Mouse (Mus musculus) ES-E14 (cell line): ENCODE measurements around the gene Gpatch3.

ENCODE experiments used
- HCFC1 ChIP-seq: IDR thresholded peaks from 2 replicates; pipeline ENCODE4 v1.6.1; 2012; ENCODE audit warnings: low read length, inconsistent platforms, borderline replicate concordance; ENCODE audit not compliant: insufficient read depth
- ZC3H11A ChIP-seq: IDR thresholded peaks from 2 replicates; pipeline ENCODE4 v1.6.1; 2012; ENCODE audit warnings: low read depth, mild to moderate bottlenecking, inconsistent platforms, low read length, borderline replicate concordance

GRCm38 (mm10) chr4:133532777-133533176, 41.8 kb upstream of the Gpatch3 start:
- no peak for TF ChIP-seq HCFC1
- TF ChIP-seq ZC3H11A: no peak
